Mouse (Mus musculus) embryo, embryonic 10.5 days (tissue): ENCODE results near the gene Spa17.

Experiments
- DNase-seq: peaks from one replicate; pipeline ENCODE4 v3.0.0-alpha.2; 2015; ENCODE audit warnings: low spot score

The Spa17 gene

DNA sequence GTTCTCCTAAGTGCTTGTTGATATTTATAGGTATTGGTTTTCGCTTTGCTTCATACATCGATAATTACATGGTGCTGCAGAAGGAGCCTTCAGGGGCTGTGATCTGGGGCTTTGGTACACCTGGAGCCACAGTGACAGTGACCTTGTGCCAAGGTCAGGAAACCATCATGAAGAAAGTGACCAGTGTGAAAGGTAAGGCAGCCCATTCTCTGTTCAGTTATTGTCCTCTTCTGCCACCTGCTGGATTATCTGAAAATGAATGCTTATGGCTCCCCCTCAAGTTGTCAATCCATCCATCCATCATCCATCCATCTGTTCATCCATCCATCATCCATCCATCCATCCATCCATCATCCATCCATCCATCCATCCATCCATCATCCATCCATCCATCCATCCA is 3.2 kb upstream of the Spa17 start:
- peak; percentile 71 for DNase-seq

DNA sequence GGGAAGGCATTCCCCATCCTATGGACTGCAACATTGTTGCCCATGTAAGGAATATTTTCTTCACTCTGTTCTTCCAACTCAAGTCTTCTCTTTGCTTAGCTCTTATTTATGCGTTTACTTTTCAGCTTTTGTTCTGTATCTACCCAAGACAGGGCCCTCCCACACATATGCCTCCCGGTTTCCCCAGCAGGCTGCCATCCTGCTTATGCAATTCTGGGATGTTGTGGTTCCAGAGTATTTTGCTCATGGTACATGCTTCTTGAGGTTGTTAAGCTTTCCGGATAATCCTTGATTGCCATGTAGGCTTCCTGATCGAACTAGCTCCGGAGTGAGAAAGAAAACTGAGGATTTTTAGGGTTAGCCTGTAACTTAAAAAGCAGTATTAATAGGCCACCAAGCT is 1.7 kb upstream of the Spa17 start:
- DNase-seq: no peak

DNA sequence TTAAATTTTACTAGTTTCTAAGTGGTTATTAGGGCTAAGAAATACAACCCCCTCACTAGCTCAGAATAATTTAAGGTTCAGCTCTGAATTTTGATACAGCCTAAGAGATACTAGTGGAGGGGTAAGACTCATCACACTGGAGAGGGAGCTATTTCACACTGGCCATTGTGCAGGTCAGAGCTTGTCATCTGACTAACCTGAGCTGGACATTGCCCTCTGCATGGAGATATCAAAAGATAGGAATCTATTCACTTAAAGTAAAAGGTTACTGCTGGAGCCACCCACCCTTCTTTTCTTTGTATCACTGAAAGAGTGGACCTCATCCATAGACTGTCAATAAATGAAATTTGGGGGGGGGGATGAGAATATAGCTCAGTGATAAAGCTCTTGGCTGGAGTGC is 794 bp upstream of the Spa17 start:
- DNase-seq: no peak

DNA sequence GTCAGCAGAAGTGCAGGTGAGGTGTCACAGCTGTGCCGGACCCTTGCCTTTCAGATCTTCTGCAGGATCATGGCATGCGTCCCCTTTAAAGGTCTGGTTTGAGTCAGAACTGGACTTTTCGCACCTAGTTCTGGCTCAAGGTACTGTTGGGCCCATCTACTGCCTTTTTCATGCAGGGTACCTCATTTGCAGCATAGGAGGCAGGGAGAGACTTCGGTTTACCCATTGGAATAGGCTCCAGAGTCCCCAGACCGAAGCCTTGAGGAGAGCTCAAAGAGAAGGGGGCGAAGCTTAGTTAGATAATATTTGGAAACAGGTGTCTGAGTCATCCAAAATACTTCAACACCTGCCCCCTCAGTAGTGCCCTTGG is 374 bp upstream of the Spa17 start:
- DNase-seq: no peak

DNA sequence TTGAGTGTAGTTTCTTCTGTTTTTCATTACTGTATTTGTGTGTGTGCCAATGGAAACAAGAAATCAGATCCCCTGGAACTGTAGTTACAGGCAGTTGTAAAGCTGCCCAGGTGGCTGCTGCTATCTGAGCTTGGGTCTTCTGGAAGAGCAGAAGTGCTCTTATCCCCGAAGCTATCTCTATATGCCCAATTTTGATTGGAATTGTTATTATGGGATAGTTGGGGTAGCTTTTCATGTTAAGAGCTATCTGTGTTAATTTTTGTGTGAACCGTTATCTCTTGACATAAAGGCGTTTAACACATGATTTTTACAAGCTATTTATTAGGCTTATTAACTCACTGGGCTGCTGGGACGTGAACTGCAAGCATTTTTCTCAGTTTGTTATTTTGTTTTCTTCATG is 4.0 kb downstream of the Spa17 start:
- DNase-seq: no peak

DNA sequence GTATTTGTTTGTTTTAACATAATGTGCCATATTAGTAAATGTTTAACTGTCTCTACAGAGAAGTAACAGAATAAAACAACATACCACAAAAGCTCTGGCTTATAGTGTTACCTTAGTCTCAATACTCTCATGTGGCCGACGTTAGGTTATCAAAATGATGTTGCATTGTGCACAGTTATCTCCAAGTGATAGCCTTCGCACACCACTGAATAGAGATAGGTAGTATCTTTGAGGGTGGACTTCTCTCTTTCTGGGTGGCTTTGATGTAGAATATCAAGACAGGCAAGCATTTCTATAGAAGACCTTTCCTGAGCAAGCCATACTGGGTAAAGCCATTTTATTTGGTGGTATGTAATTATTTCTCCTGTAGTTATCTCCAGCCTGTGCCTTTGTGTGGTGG is 8.4 kb downstream of the Spa17 start:
- no peak for DNase-seq

DNA sequence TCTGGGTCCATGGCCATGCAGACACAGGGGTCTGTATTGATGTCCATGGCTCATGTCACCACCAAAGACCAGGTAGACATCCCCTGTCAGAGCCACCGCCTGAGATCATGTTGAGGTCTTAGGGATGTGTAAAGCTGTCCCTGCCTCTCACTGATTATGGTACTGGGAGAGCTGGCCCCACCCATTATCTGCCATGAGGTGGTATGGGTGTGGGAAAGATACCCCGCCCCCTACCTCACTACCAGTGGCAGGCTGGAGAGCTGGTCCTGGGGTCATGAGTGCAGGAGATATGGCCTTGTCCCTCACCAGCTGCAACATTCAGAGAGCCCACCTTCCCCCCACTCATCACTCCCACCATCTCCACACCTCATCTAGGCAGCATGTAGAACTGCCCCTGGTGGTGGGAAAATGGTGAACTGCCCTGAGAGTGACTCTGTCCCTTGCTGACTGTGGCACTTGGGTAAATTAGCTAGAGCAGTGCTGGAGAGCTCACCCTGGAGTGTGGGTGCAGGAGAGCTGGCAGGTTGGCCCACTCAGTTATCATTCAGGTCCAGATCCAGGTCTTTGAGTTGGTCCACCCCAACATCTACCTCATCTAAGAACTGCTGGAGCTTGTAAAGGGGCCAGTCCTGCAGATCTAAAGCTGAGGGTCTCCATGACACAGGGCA is 12.8 kb downstream of the Spa17 start:
- DNase-seq: no peak

DNA sequence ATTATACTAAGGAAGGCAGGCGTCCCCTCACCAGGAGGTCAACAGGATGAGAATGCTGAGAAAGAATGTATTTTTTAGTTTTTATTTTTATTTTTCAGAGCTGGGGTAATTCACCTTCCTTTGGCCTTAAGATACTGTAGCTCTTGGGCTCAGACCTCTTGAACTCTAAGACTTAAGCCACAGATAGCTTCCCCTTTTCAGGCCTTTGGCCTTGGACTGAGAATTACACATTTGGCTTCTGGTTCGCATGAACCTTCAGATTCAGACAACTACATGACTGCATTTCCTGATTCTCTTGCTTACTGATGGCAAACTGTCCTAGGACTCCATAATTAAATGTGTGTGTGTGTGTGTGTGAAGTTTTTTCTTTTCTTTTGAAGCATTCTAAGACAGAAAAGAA is 14.9 kb downstream of the Spa17 start:
- no peak for DNase-seq

DNA sequence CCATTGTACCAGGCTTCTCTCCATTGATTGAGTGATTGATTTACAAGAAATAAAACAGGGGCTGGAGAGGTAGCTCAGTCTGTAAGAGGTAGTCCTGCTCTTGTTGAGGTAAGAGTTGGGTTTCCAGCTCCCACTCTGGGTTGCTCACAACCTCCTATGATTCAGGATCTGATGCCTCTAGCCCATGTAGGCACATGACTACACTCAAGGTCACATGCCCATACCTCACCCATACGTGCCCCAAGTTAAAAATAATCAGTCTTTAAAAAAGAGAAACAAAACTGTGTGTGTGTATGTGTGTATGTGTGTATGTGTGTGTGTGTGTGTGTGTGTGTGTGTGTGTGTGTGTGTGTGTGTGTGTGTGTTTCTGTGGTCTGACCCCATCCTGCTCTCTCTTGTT is 18.0 kb downstream of the Spa17 start:
- DNase-seq: no peak

DNA sequence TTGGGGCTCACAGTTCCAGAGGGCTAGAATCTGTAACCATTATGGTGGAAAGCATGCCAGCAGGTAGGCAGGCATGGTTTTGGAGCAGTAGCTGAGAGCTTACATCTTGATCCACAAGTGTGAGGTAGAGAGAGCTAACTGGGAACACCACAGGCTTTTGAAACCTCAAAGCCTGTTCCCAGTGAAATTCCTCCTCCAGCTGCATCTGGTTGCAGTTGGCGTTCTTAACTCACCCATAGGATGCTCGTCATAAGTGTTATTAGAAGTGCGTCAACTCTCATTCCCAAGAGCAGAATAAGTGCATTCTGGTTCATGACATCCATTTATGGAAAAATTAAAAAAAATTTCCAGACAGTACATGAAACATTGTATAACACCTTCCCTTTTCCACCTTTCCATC is 19.8 kb downstream of the Spa17 start:
- DNase-seq: no peak

DNA sequence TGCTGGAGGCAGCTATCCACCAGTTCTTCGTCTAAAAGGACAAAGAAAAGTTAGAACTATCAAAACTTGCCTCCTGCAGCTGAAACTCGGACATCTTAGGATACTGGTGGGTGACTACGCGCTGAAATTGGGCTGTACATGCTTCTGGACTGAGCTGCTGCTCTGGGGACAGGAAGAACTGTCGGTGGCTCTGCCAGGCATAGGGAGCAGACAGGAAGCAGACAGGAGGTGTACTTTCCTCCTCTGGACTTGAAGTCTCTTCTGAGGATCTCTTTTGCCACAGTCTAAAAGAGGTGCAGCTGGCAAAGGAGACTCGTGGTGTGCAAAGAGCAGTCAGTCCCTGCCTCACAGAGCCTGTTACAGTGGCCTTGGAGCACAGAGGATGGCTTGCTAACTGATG is 20.9 kb downstream of the Spa17 start:
- no peak for DNase-seq

DNA sequence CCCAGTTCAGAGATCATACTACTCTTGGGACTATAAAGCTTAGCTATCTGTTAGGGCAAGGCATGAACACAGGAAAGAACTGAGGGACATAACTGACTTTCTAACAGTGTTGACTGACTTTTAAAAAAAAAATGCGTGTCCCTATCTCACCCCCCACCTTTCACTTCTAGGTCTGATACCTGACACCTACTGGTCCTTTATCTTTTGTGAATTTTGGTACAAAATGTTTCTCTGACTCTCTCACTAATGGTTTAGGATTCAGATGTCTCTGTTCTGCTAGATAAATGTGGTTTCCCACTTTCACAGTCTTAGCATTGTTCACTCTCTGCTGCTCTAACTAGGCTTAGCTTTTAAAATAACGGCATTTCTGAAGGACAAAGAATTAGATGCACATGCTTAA is 21.5 kb downstream of the Spa17 start:
- no peak for DNase-seq

DNA sequence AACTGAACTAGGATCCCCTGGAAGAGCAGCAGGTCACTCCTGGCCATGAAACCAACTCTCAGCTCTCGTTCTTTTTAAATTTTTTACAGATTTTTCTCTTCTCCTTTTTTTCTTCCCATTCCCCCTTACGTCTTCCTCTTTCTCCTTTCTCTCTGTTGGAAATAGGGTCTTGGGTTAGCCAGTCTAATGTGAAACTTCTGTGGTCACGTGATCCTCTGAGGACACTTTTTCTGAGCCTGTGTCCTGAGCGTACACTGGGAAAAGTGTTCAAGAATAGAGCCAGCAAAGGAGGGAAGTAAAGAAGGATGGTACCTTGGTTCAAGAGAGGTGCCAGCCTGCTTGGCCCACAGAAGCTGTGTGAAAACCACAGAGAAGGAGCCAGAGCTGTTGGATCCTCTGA is 23.1 kb downstream of the Spa17 start:
- DNase-seq: no peak

DNA sequence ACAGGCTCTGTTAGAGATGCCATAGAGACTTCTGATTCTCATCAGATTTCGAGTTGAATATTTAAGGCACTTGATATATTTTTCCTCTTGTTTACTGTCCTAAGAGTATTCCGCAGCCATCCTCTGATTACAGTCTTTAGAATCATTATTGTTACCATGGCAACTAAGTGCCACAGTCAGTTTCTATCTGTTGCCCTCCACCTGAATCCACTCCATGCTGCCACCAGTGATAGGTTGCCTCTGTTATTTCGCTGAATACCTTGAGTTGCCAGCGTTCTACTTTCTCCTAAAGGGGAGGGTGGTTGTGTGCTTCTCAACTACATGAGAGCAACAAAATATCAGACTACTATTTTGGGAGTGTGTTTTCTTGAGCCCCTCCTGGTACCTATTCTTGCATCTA is 26.8 kb downstream of the Spa17 start:
- no peak for DNase-seq

DNA sequence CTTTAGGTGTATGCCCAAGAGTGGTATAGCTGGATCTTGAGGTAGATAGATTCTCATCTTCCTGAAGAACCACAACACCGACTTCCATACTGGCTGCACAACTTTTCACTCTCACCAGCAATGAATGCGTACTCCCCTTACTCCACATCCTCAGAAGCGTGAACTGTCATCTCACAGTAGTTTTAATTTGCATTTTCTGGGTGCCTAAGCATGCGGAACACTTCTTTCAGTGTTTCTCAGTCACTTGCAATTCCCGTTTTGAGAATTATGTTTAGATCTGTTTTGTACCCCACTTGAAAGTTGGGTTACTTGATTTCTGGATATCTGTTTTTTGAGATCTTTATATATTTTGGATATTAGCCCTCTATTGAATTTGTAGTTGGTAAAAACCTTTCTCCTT is 29.9 kb downstream of the Spa17 start:
- DNase-seq: no peak

DNA sequence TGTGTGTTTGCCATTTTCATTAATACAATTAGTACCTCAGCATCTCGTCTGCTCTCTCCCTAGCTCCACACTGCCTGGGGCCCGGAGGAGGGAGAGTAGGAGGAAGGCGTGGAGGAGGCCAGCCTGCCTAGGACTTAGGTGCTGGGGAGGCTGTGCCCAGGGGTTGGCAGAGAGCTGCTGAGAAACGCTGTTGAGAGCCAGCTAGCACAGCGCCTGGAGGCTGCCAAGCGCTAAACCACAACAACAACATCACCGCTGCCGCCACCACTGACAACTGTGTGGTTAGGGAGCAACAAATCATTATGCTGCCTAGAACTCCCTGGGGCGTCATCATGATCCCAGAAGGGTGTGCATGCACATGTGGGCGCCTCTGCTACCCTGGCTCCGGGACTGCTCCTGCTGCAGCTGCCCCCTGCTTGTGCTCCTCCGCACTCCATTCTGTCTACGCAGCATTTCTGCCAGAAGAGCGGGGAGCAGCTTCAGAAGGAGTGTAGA is 37.0 kb downstream of the Spa17 start:
- no peak for DNase-seq

DNA sequence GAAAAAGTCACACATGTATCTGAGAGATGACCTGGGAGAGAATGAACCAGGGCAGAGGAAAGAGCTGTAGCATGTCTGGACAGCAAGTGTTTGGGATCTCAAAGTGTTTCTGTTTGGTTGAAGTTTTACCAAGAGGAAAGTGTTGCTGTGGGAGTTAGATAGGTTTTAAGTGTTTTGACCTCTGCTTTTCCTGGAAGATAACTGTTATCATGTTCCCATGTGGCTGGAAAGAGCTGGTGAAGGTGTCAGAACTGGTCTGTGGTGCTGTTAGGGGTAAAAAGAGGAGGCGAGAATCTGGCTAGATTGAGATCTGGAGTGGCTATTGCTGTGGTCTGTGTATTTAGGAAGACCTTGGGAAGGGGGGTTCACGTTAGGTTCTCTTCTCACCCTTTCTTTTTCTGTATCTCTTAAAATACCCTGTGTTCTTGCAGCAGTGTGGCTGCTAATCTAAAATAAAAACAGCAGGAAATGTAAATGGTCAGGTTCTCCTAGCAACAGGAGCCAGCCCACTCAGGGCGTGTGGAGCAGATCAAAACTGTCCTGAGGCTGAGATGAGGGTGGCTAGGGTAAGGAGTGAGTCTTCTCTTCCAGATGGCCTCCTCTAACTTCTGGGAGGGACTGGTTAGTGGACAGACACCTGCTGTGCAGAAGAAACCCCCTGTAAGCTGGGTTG is 41.2 kb downstream of the Spa17 start:
- DNase-seq: no peak

DNA sequence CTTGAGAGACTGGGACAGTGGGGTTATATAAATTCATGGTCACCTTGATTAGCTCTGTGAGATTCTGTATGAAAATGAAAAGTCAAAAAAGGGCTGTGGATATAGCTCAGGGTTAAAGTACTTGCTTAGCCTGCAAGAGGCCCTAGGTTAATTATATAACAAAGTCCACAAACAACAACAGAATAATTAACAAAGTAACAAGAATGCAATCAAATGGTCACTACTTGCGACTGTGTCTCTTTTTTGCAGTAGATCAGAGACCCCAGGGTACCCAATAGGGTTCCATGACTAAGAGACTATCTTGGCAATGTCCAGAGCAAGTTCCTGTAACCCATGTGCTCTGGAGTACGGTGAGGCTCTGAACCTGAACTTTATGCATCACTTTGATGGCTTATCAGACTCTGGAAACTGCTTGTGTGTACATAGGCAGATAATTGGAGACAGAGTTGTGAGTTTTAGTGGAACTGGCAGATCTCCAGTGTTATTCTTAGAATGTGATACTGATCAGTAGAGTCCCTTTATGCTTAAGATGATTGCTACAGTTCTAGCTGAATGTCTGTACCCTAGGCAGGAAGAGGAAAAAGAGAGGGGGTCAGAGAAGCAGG is 44.2 kb downstream of the Spa17 start:
- no peak for DNase-seq

DNA sequence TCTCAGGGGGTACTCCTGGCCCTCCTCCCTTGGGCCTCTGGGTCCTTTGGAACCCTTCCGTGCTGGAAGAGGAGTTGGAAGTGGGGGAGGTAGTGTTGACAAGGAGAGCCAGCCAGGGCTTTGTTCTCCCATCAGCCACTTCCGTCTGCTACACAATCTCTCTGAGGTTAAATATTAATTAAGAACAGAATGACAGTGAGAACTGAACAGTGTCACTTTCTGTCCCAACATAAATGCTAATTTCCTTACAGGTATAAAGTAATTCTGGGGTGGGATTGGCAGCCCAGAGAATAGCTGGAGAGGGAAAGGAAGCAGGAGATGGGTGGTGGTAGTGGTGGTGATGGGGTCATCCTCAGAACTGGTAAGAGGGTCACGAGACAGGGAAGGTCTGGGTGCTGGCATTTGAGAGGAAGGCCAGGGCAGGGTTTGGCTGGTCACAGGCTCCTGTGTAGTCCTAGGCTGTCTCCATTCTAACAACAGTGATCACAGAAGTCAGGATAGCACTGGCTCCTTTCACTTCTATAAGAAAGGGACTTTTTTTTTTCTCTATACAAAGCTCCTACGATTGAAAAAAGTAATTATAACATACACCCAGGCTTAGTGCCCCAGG is 44.8 kb downstream of the Spa17 start:
- no peak for DNase-seq

DNA sequence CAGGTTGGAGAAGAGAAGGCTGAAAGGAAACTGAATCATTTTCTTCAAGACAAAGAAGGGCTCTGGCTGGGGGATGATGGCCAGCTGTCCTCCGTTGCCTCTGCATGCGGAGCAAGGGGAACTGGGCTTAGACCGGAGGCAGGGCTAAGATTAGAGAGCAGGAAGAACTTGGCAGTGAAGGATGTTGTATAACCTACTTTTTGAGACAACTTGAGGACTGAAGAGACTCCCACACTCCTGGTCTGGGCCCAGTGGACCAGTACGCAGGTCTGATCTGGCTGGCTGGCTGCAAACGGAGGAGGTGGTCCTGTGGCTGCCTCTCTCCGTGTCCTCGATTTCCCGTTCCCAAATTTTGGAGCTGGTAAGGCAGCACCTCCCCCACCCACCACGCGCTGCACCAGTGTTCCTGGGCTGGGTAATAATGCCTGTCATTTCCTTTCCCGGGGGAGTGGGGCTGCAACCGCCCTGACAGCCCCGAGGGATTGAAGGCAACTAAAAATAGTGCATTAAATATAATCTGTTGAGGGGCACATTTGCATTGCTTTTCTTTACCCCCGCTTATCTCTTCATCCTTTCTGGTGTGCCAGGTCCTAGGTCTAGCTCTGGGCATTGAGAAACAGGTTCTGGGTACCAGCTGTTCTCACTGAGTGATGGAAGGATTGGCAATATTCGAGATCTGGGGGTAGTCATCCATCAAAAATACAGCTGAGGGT is 45.5 kb downstream of the Spa17 start:
- DNase-seq: no peak

DNA sequence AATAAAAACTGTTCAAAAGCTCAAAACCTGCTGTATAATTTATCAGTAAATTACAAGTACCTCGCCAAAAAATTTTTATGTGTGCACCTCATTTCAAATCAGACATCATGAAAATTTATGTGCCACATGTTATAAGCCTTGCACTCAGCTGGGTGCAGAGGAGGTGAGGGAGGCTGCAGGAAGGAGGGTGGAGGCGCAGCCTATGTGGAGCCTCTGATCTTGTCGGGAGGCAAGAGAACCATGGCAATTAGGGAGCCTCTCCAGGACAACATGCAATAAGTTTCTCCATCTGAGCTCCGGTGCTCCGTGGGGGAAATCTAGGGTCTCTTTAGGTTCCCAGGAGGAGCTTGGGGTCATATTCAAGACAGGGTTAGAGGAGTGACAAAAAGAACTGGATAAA is 46.1 kb downstream of the Spa17 start:
- no peak for DNase-seq

DNA sequence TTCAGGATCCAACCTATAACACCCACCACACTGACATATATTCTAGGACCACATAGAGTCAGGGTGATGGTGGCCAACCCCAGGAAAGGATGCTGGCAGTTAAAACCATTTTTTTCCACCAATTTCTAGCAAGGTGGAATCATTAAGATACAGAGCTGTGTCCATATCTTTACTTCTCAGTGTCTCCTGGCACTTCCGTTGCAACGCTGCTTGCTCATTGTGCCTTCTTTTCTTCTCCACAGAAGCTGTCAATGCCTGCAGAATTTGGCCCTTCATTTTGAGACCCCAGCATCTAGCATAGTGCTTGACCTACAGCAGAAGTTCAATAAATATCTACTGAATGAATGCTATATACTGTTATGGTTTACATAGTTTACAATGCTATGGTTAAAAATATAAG is 46.5 kb downstream of the Spa17 start:
- DNase-seq: no peak

DNA sequence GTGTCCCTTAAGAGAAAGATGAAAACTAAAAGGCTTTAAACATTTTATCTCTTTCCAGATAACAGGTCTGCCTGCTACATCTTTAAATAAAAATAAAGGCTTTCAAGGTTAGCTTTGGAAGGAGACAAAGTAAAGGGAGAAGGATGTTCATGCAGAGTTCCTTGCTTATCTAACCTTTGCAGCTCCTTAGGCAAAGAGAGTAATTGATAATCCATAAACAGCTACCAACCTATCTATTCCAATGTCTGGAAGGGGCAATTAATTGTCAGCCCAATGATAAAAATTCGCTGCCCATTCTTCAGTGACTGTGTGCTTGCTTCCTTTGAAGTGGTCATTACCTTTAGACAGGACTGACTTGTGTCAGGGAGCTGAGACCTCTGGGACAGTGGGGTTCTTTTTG is 49.7 kb downstream of the Spa17 start:
- no peak for DNase-seq
